Mouse (Mus musculus): ENCODE data around the gene Dnajb6. TPM values are rescaled to one million over a fixed set of nuclear protein-coding genes. Genes with fewer than 3 reads are reported as not detected.
A peak's percentile ranks its signal among the peaks of the same experiment; 100 is the strongest.
"Not testable (repeated sequence)": the region's sequence is repeated elsewhere in the genome, so short reads cannot be mapped to it uniquely, and the experiment has no call there.

The Dnajb6 gene
- polyA plus RNA-seq (2012; rRNA removed), result 19.7 and 34.3 TPM in 2 replicates

- DNase-seq (ENCODE audit: low read depth, low spot score), result peak; percentile 80
- WGBS, result under 1% methylated on average over 46 of the region's 46 CpGs
These were observed at the start of gene Dnajb6, which contains the start of gene Gm5129 for GRCm38 (mm10) chr5:29735557-29736061. Gene Dnajb6 (plus strand): TSS chr5:29735688. Gene Gm5129 (minus strand): TSS chr5:29735936.

- 42% methylated on average over 3 of the region's 3 CpGs for WGBS
- DNase-seq (ENCODE audit: low read depth, low spot score), result no peak
These were observed 47.8 kb upstream of the Dnajb6 start for GRCm38 (mm10) chr5:29687671-29688070.

- DNase-seq (ENCODE audit: low read depth, low spot score), result no peak
- WGBS, result 44% methylated on average over 7 of the region's 7 CpGs
These were observed 47.1 kb upstream of the Dnajb6 start for GRCm38 (mm10) chr5:29688352-29688751.

- WGBS, result 16% methylated on average over 4 of the region's 4 CpGs
- DNase-seq (ENCODE audit: low read depth, low spot score), result peak; percentile 85
These were observed 37.0 kb upstream of the Dnajb6 start for GRCm38 (mm10) chr5:29698493-29698892.

- 75% methylated on average over 2 of the region's 2 CpGs for WGBS
- DNase-seq (ENCODE audit: low read depth, low spot score), result no peak
These were observed 35.8 kb upstream of the Dnajb6 start for GRCm38 (mm10) chr5:29699520-29700202.

GRCm38 (mm10) chr5:29707241-29707640 is 28.2 kb upstream of the Dnajb6 start:
- DNase-seq (ENCODE audit: low read depth, low spot score), result no peak
- WGBS, result 74% methylated on average over 4 of the region's 4 CpGs

- 4% methylated on average over 5 of the region's 5 CpGs for WGBS
- peak; percentile 72 for DNase-seq (ENCODE audit: low read depth, low spot score)
These were observed 27.2 kb upstream of the Dnajb6 start for GRCm38 (mm10) chr5:29708258-29708657.

- DNase-seq (ENCODE audit: low read depth, low spot score), result no peak
These were observed 23.9 kb upstream of the Dnajb6 start for GRCm38 (mm10) chr5:29711631-29712030.

GRCm38 (mm10) chr5:29712906-29713305 is 22.6 kb upstream of the Dnajb6 start:
- no peak for DNase-seq (ENCODE audit: low read depth, low spot score)

GRCm38 (mm10) chr5:29721159-29721558 is 14.3 kb upstream of the Dnajb6 start:
- 48% methylated on average over 1 of the region's 1 CpGs for WGBS
- DNase-seq (ENCODE audit: low read depth, low spot score), result no peak

More at GRCm38 (mm10) chr5:29712906-29713305, 22.6 kb upstream of the Dnajb6 start:
- 37% methylated on average over 1 of the region's 1 CpGs for WGBS

- no peak for DNase-seq (ENCODE audit: low read depth, low spot score)
- WGBS, result 80% methylated on average over 2 of the region's 2 CpGs
These were observed 10.1 kb upstream of the Dnajb6 start for GRCm38 (mm10) chr5:29725369-29725768.

GRCm38 (mm10) chr5:29726070-29726469 is 9.4 kb upstream of the Dnajb6 start:
- WGBS, result 83% methylated on average over 5 of the region's 5 CpGs
- DNase-seq (ENCODE audit: low read depth, low spot score), result not testable (repeated sequence)

GRCm38 (mm10) chr5:29734831-29735510 is 517 bp upstream of the Dnajb6 start:
- DNase-seq (ENCODE audit: low read depth, low spot score), result no peak
- WGBS, result 36% methylated on average over 6 of the region's 6 CpGs

GRCm38 (mm10) chr5:29736073-29736900 is 799 bp downstream of the Dnajb6 start:
- under 1% methylated on average over 48 of the region's 48 CpGs for WGBS
- no peak for DNase-seq (ENCODE audit: low read depth, low spot score)

- DNase-seq (ENCODE audit: low read depth, low spot score), result no peak
- 15% methylated on average over 9 of the region's 9 CpGs for WGBS
These were observed 1.5 kb downstream of the Dnajb6 start for GRCm38 (mm10) chr5:29736942-29737341.

- DNase-seq (ENCODE audit: low read depth, low spot score), result no peak
- 64% methylated on average over 5 of the region's 5 CpGs for WGBS
These were observed 2.0 kb downstream of the Dnajb6 start for GRCm38 (mm10) chr5:29737471-29737870.

- 75% methylated on average over 4 of the region's 4 CpGs for WGBS
- DNase-seq (ENCODE audit: low read depth, low spot score), result no peak
These were observed 2.6 kb downstream of the Dnajb6 start for GRCm38 (mm10) chr5:29738076-29738475.

- no peak for DNase-seq (ENCODE audit: low read depth, low spot score)
- 55% methylated on average over 1 of the region's 1 CpGs for WGBS
These were observed 5.2 kb downstream of the Dnajb6 start for GRCm38 (mm10) chr5:29740651-29741050.

- DNase-seq (ENCODE audit: low read depth, low spot score), result no peak
- 53% methylated on average over 4 of the region's 4 CpGs for WGBS
These were observed 5.6 kb downstream of the Dnajb6 start for GRCm38 (mm10) chr5:29741093-29741492.

GRCm38 (mm10) chr5:29747661-29748060 is 12.2 kb downstream of the Dnajb6 start:
- WGBS, result 94% methylated on average over 2 of the region's 2 CpGs

More at GRCm38 (mm10) chr5:29747661-29748060, 12.2 kb downstream of the Dnajb6 start:
- no peak for DNase-seq (ENCODE audit: low read depth, low spot score)
